Mouse (Mus musculus) kidney, adult 9 months (tissue): ENCODE data around the gene Pml.

ENCODE experiments used
- DNase-seq: peaks from one replicate; pipeline ENCODE4 v3.0.0; 2022

The Pml gene

GRCm38 (mm10) chr9:58232374-58232773 is 17.2 kb downstream of the Pml start:
- DNase-seq = no peak

- no peak for DNase-seq
Observed at GRCm38 (mm10) chr9:58231746-58232145, 17.8 kb downstream of the Pml start.

DNA sequence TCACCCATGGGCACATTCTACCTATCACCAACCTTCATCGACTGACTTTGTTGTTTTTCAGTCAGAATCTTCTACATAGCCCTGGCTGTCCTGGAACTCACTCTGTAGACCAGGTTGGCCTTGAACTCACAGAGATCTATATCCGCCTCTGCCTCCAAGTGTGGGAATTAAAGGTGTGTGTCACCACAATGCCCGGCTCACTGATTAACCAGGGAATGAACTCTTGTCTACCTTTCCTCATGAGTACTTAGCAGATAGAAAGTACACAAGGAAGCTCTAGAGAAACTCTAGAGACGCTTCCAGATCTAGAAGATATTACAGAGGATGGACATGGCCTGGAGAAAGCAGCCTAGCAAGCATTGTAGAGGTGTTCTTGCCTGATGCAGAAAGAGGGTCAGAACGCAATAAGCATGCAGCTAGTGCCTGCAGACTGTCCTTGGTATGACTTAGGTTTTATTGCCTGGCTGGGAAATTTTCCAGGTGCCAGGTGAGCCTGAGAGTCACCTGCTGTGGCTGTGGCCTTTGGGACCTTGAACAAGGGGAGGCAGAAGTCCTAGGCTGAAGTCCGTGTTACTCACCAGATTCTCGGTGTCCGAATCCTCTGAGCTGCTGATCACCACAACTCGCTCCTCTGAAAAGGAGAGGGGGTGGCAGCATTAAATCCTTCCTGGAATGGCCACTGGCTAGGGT is 20.7 kb downstream of the Pml start:
- DNase-seq = peak; percentile 68

GRCm38 (mm10) chr9:58225915-58226913 is 23.4 kb downstream of the Pml start:
- DNase-seq = peak; percentile 60

- DNase-seq = no peak
Observed at GRCm38 (mm10) chr9:58224356-58224755, 25.2 kb downstream of the Pml start.

GRCm38 (mm10) chr9:58220218-58220903 is 29.2 kb downstream of the Pml start:
- peak; percentile 58 for DNase-seq

- no peak for DNase-seq
Observed at GRCm38 (mm10) chr9:58218539-58218938, 31.0 kb downstream of the Pml start.

- peak; percentile 68 for DNase-seq
Observed at GRCm38 (mm10) chr9:58216402-58216801, 33.2 kb downstream of the Pml start.

- DNase-seq = peak; percentile 75
Observed at GRCm38 (mm10) chr9:58214519-58215180, 34.9 kb downstream of the Pml start.

DNA sequence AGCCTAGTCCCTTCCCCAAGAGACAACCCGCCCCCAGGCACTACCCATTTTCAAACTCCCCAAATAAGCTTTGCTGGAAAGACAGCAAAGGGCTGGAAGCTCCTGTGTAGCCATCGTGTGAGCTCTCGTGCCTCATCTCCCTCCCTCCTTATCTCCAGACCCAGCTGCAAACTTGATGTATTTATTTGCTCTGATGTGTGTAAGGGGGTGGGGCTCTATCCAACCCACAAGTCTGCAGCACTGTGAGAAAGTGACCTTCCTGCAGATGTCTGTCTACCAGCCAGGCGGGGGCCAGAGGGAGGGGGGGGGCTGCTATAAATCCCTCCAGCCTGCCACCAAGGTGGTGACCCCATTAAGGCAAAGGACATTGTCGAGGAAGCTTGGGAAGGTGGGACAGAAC is 35.7 kb downstream of the Pml start:
- DNase-seq = peak; percentile 59

- no peak for DNase-seq
Observed at GRCm38 (mm10) chr9:58213377-58213776, 36.2 kb downstream of the Pml start.

DNA sequence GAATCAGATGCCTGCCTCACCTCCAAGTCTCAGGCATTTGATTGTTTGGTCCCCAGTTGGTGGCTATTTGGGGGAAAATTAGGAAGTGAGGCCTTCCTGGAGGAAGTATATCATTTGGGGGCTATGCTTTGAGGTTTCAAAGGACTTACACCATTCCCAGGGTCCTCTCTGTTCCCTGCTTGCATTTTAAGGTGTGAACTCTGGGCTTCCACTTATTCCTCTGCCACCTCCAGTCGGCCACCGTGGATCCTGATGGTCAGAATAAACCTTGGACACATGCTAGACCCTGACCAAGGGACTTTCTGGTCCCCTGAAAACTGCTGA is 39.3 kb downstream of the Pml start:
- no peak for DNase-seq

DNA sequence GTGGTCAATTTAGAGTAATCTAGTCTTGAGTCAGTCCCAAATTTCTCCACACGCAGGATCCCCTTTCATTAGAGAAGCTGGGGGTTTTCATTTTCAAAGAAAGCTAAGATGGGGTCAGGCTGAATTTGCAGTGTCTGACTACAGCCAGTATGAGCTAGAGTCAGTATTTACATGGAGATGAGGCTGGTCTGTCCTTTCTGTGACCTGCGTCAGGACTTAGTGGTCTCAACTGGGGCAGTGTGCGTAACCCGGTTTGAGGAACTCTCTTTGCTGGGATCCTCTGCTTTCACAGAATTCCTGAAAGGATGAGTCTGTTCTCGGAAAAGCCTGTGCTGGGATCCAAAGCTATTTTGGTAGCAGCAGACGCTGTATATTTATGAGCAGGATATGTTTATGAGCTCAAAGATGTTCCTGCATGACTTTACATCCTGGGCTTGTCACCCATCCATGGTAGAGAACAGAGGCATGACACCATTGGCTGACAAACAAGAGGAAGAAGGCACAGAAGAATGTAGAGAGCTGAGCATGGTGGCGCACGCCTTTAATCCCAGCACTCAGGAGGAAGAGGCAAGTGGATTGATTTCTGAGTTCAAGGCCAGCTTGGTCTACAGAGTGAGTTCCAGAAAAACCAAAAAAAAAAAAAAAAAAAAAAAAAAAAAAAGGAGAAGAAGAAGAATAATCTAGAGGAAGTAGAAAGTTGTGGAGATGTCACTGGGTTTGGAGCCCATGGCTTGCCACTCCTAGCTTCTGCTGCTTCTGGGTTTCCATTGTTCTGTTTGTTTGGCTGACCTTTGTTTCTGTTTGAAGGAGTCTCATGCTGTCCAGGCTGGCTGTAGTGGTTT is 39.9 kb downstream of the Pml start:
- no peak for DNase-seq

DNA sequence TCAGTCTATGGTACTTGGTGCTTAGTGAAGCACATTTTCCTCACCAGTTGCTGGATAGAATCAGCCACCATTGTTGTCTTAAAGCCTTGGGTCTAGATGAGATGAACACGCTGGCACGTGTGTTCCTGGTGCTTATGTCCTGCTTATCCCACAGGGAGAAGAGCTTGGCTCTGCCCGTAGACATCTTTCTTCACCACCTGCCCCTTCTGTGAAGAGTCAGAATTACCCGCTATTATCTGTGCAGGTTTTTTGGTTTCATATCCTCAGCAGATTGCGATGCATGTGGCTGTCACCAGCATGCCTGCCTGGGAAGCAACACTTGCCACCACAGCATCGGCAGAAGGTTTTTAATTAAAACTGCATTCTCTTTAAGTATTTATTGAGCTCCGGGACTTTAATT is 43.6 kb downstream of the Pml start:
- DNase-seq = no peak

GRCm38 (mm10) chr9:58204448-58205000 is 45.1 kb downstream of the Pml start:
- peak; percentile 95 for DNase-seq

- DNase-seq = peak; percentile 77
Observed at GRCm38 (mm10) chr9:58203516-58204447, 45.8 kb downstream of the Pml start, which contains the start of the genes Islr and Islr2. Islr (minus strand) TSS chr9:58204306. Islr2 (minus strand) TSS chr9:58204319.

- no peak for DNase-seq
Observed at GRCm38 (mm10) chr9:58202676-58203453, 46.7 kb downstream of the Pml start.

DNA sequence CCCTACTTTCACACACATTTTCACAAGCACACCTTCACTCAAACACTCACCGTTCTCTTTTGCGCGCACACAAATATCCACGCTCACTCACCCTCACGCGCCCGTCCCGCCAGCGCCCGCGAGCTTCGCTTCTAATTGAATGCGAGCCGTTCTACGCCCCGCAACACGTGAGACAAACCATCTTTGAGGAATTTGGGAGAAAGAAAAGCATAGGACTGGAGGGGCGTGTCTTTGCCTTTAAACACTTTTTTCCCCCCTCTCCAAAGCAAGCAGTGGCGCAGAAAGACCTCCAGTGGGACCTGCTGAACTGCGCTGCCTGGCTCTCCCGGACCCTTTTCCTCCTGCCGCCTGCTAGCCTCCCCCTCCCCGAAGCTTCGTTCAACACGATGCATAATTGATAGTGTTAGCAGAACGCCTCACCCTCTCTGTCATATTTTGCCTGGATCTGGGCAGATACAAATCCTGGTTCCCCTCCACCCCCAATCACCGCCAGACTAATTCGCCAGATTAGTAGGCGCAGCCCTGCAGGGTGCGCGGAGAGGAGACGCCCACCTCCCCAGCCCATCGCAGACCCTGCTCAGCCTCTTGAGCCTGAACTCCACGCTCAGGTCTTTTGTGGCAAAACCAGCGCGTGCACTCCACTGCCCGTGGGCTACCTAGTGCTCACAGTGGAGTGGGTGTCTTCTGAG is 47.6 kb downstream of the Pml start:
- DNase-seq = no peak
